Mouse (Mus musculus): ENCODE measurements around the gene Grpel1.

The Grpel1 gene

DNA sequence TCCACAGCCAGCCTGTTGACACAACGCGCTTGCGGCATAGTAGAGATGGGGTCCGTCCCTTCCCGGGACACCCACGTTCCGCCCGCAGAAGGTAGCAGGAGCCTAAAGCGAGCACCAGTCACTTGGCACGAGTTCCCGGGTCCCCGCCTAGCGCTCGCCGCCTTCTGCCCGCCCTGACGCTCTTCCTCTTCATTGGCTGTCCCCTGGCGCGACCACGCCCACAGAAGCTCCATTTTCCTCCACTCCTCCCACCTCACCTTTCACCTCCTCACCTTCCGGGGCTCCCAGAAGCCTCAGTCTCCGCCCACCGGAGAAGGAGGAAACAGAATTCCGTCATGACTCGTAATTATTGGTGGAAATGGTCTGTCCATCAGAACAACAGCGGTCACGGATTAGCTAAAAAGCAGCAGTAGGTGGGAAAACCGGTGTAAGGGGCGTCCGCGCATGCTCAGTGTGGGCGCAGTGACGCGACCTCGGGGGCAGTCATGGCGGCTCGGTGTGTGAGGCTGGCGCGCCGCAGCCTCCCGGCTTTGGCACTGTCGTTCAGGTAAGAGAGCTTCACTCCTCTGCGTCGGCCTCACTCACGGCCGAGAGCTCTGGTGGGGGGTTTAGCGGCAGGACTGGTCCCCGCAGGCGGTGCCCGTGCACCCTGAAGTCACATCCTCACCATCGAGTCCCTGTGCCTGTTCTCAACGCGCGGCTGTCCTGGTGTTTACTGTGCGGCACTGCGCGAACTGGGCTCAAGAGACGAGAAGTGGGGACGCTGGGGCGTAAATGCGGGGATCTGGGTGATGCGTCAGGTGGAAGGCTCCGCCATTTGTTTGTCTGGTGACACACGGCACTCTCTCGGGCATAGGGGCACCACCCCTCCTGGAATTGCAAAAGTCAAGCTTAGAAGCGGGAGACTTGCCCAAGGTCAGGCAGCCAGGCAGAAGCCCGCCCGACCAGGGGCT lies at the start of gene Grpel1:
Gene Grpel1, plus strand, starts transcription at position 290 of the 953 bp plus-strand sequence.
- DNase-seq (ENCODE audit: low read depth, low spot score), result peak; percentile 95

DNA sequence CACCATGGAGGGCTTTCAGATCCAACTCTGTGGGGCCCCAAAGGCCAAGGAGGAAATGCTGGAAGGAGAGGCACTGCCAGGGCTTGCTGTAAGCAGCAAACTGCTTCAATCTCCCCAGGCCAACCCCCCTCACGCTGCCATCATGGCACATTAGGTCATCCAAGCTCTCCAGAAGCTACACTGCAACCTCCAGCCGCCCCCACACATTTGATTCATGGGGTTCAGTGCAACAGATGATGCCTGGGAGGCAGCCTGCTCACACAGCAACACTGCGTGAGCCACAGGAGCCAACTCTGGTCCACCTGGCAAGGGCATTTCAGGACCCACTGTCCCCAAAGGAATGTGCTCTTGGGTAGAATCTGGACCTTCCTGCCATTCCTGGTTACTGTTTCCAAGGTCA lies 44.9 kb upstream of the Grpel1 start:
- DNase-seq (ENCODE audit: low read depth, low spot score), result no peak

GRCm38 (mm10) chr5:36422689-36423088 lies 42.1 kb upstream of the Grpel1 start:
- DNase-seq (ENCODE audit: low read depth, low spot score), result no peak

DNA sequence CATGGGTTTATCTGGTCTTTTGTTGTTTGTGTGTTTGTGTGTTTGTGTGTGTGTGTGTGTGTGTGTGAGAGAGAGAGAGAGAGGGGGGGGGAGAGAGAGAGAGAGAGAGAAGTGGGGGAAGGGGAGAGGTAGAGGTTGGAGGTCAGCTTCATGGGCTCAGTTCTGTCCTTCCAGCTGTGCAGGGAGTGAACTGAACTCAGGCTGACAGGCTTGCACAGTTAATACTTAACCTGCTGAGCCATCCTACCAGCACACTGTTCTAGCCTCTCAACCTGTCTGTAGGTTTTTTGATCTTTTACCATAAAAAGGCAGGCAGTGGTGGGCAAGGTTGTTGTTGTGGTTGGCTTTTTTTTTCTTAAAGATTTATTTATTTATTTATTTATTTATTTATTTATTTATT lies 40.1 kb upstream of the Grpel1 start:
- DNase-seq (ENCODE audit: low read depth, low spot score), result no peak

- no peak for DNase-seq (ENCODE audit: low read depth, low spot score)
These were observed 38.4 kb upstream of the Grpel1 start for GRCm38 (mm10) chr5:36426404-36426803.

DNA sequence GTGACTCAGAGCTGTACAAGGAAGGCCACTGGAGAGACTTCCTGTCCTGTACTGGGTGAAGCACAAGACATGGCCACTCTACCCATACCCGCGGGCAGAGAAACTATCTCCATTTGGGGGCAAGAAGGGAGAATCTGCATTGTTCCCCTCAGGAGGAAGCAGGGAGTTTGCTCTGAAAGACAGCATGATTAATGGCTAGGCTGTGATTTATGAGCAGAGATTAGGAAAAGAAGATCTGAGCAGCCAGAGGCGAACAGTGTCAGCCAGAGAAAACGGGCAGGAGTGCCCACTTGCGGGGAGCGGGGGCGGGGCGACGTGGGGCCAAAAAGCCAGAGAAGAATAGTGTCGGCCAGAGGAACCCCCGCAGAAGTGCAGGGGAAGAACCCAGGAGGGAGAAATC lies 37.0 kb upstream of the Grpel1 start:
- no peak for DNase-seq (ENCODE audit: low read depth, low spot score)

DNA sequence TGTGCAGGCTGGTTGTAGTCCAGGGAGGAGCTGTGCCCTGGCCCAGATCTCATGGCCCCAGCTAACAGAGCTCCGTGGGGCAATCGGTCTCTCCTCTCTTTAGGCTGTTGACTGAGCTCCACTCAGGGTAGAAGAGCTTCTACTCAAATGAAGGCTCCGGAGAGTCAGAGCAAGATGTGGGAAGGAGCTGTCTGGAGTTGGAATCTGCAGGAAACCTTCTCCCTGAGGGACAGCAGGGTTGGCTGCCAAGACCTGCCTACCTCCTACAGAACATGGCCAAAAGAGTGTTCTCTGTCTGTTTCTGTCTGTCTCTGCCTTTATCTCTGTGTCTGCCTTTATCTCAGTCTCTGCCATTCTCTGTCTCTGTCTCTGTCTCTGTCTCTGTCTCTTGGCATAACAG lies 35.2 kb upstream of the Grpel1 start:
- no peak for DNase-seq (ENCODE audit: low read depth, low spot score)

DNA sequence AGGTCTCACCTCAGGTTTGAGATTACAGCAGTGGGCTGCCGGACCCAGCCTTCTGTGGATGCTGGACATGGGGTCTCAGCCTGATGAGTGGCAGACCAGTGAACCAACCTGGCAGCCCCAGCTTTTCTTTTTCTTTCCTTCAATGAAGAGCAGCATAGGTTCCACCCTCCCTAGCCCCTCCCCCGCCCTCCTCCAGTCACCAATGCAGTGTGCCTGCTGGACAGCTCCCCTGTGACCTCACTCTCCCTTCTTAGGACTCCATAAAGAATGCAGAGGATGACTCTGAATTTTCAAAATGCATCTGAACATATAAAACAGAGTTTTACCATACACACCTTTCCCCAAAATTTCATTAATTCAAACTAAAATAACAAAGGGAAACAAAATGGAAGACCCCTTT lies 33.1 kb upstream of the Grpel1 start:
- DNase-seq (ENCODE audit: low read depth, low spot score), result no peak

DNA sequence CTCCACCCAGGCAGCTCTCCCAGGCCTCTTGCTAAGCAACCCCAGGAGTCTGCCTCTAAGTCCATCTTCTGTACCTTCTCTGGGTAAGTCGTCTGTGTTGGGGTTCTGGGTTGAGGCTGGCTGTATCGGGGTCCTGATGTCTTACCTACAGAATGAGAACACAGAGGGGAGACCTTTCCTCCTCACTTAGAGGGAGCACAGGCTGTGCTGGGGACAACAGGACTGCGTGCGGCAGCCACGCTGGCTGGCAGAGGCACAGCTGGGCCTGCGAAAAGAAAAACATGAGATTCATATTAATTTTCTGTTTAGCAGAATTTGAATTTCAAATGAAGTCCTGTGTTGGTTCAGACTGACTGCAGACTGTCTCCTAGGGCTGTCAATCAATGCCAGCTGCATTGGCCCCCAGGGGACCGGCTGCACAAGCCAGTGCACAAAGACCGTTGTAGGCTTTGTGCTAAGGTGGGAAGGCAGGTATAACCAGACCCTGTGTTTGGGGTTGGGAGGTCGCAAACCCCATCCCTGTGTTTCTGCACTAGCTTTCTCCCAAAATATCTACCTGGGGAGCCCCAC lies 30.3 kb upstream of the Grpel1 start:
- DNase-seq (ENCODE audit: low read depth, low spot score), result no peak

GRCm38 (mm10) chr5:36436858-36437257 lies 27.9 kb upstream of the Grpel1 start:
- no peak for DNase-seq (ENCODE audit: low read depth, low spot score)

GRCm38 (mm10) chr5:36440741-36441140 lies 24.1 kb upstream of the Grpel1 start:
- no peak for DNase-seq (ENCODE audit: low read depth, low spot score)

DNA sequence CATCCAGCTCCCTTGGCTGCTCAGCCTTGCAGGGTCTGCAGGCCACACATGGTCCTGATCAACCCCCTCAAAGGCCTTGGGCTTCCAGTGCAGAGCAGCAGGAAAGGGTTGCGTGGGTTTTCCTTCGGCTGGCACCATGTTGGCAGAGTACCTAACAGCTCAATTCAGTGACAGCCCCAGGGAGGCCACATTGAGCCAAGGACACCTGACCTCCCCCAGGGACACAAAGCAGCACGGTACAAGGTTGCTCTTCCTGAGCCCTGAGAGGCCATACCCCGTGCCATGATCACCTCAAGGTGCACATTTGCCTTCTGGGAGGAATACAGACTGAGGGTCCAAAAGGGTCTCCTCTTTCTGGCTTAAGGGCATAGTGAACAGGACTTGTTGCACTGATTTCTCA lies 20.2 kb upstream of the Grpel1 start:
- no peak for DNase-seq (ENCODE audit: low read depth, low spot score)

GRCm38 (mm10) chr5:36445028-36445427 lies 19.8 kb upstream of the Grpel1 start:
- no peak for DNase-seq (ENCODE audit: low read depth, low spot score)

DNA sequence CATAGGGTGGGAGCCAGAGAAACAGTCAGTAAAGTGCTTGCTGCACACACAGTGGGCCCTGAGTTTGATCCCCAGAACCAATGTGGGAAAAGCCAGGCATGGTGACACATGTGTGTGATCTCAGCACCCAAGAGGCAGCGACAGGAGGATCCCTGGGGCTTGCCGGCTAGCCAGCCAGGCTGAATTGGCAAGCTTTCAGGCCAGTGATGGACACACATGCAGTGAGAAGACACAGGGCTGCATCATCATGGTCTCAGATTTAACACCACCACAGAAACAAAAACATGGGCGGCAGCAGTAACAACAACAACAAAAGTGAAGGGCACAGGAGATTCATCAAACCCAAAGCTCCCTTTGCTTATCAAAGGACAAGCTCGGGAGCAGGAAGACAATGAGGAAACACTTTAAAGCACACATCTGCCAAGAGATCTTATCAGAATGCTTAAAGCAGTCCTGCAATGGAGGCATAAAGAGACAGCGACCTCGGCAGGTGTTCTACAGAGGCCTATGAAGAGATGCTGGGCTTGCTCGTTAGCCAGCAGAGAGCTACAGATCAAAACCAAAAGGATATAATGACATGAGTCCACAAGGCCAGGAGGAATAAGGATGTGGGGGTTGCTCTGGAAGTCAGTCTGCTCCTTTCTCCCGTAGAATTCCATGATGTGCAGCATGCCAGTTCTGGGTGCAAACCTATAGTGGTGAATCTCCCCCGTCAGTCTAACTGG lies 18.5 kb upstream of the Grpel1 start:
- no peak for DNase-seq (ENCODE audit: low read depth, low spot score)

DNA sequence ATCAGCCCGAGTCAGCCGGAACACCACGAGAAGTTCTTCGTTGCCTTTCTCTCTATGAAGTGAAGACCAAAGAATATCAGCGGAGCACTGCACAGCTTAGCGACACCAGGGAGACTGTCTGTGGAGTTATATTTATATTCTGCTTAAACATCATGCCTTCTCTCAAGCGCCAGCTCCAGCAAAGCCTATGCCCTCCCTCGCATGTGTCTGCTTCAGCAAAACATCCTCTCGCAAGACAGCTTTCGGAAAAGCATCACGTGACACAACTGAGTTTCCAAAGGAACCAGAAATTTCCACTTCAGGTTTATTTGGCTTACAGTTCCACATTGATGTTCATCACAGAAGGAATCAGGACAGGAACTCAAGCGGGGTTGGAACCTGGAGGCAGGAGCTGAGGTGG lies 16.9 kb upstream of the Grpel1 start:
- no peak for DNase-seq (ENCODE audit: low read depth, low spot score)

DNA sequence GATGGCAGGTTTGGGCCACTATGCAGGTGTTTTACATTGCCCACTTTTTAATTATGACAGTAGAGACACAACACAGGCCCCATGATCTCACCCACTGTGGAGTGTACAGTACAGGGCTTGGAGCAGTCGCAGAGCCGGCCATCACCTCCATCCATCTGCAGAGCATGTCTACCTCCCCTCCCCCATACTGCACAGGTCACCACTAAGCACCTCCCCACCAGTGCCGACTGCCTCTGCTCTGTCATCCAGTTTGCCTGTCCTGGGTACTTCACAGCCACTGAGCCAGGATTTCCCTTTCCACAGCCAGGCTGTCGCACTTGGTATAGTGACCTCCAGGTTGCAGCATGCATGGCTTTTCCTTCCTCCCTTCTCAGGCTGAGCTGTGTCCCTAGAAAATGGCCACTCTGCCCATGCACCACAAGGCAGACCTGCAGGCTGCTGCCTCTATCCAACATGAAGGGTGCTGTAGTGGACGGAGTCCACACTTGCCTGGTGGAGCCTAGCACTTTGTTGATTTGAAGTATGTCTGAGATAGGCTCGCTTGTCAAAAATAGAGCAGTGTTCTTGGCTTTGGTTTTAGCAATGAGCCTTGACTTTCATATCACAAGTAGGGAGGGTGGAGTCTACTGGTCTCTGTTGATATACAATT lies 15.0 kb upstream of the Grpel1 start:
- no peak for DNase-seq (ENCODE audit: low read depth, low spot score)

- DNase-seq (ENCODE audit: low read depth, low spot score), result no peak
These were observed 13.7 kb upstream of the Grpel1 start for GRCm38 (mm10) chr5:36451119-36451518.

- DNase-seq (ENCODE audit: low read depth, low spot score), result no peak
These were observed 12.9 kb upstream of the Grpel1 start for GRCm38 (mm10) chr5:36451872-36452389.

DNA sequence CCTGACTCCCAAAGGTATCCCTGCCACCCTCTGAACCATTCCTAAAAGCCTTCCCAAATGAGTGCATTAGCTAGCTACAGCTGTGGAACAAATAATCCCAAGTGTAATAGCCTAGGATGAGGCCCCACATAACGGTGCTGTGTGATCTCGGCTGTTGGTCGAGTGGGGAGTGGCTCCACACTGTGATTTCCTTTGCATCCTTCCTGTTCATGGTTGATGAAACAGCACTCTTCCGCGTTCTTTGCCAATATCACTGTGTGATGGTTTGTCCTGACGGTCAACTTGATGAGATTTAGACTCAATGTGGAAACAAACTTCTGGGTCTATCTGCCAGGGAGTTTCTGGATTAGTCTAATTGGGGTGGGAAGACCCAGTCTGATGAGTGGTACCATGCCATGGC lies 12.0 kb upstream of the Grpel1 start:
- DNase-seq (ENCODE audit: low read depth, low spot score), result no peak

- DNase-seq (ENCODE audit: low read depth, low spot score), result no peak
These were observed 7.1 kb upstream of the Grpel1 start for GRCm38 (mm10) chr5:36457706-36458105.

DNA sequence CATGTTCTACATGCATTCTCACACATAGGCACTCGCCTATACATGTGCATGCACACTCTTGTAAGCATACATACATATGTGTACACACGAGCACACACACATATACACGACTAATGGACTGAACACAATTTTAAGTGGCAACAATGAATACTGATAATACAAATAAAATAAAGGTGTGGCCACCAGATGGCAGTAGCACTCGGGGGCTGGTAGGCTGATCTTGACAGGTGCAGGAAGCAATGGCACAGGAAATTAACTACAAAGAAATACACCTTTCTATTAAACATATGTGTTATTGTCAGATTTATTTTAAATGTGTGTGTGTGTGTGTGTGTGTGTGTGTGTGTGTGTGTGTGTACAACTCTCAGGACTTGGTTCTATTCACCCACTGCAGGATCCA lies 5.9 kb upstream of the Grpel1 start:
- no peak for DNase-seq (ENCODE audit: low read depth, low spot score)

DNA sequence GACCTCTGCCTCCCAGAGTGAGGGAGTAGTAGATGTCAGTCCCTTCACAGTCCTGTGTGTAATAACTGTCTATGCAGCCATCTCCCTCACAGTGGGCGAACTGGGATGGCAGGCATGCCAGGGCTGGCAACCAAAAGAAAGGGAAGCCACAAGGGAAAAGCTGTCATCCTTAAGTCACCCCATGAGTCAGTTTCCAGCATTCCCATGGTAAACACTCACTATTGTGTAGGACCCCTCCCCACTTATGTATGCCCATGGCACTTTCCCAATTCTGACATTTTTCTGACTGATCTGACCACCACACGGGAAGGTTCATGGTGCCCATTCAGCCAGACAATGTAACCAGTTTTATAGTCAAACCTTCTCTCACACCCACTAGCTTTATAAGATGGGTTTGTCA lies 4.1 kb upstream of the Grpel1 start:
- no peak for DNase-seq (ENCODE audit: low read depth, low spot score)
